Mouse (Mus musculus): ENCODE results near the gene Gm28845.

DNA sequence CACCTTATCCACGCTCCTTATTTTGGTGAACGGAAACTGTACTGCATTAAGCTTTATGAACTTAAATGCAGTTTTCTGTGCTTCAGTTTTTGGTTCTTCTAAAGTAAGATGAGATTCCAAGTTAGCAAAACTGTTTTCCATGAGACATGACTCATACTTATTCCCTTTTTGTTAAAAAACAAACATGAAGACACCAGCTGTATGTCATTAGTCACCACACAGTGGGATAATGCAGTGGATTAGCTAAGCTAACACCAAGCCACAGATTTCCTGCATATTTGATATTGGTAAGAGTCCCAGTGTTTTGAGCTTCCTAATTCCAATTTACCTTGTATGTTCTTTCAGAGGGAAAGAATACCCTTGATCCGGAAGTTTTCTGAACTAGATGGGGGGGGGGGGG lies 27.8 kb downstream of the Gm28845 start:
- TF ChIP-seq CTCF (IDR thresholded peaks at IDR 0.05; ENCODE audit: insufficient read depth, low read length) (no peak), POLR2A (IDR thresholded peaks at IDR 0.05; ENCODE audit: borderline replicate concordance, extremely low read depth, low read depth, low read length) (no peak)

All from lung, adult 2 months (tissue).